Mouse (Mus musculus): ENCODE data around the gene Cyfip2.

Gene Cyfip2

DNA sequence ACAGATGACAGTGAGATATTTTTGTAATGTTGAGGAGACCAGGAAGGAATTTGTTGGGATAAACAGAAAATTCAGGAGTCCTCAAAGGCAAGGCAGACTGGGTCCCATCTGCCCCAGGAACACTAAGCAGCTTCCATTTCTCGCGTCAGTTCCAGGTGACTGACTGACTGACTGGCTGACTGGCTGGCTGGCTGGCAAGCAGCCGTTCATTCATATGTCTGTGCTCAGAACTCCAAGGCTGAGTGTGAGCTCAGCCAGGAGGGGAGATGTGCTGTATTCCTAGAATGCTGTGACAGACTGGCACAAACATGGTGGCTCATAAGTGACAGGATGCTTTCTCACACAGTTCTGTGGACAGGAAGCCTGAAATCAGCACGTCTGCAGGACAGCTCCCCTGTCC, 78.7 kb downstream of the Cyfip2 start:
- DNase-seq (ENCODE audit: low spot score), result no peak

DNA sequence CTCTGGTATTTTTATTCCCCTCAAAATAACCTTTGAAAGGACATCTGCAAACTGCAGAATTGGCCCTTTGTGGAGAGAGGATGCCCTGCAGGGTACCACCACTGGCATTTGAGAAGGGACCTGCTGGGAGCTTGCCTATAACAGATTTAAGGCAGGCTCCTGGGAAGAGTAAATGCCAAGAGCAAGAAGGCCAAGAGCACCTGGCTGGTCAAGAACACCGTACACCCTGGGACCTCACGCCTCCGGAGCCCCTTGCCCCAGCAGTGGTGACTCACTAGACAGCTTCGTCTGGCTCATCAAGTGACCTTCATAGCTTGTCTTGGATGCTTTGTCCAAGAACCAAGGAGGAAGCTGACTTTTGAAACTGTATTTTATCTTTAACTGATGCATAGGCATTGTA, 79.9 kb downstream of the Cyfip2 start:
- DNase-seq (ENCODE audit: low spot score), result no peak

DNA sequence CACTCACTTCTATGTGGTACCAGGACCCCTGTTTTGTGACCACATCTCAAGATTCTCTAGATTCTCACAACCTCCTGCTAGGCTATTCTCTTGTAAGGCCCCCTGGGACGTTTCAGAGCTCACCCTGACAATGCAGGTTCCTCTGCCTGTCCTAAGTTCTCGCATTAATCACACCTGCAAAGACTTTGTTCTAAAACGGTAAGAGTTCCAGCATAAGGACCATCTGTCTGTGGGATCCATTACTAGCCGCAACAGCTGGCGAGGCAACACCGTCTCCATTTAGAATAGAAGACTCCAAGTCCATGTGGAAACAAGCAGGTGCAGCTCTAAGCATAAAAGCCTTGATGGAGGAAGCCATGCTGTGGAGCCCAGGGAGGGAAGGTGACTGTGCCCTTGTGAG, 82.5 kb downstream of the Cyfip2 start:
- no peak for DNase-seq (ENCODE audit: low spot score)

DNA sequence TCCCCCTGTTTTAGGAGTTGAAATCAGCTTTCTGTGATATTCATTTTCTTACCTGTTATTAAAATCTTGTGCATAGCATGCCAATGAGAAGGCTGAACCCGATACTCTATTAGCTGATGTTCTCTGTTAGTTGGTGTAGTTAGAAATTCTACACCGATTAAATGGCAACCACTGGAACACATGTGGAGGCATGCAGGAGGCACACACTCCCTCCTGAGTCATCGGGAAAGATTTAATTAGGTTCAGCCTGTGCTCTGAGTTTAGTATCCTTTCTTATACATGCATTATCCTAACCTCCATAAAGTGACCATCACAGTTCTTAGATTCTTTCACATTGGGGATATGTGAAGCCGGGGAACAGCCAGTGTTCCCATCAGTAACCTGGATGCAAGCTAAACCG, 87.3 kb downstream of the Cyfip2 start:
- no peak for DNase-seq (ENCODE audit: low spot score)

DNA sequence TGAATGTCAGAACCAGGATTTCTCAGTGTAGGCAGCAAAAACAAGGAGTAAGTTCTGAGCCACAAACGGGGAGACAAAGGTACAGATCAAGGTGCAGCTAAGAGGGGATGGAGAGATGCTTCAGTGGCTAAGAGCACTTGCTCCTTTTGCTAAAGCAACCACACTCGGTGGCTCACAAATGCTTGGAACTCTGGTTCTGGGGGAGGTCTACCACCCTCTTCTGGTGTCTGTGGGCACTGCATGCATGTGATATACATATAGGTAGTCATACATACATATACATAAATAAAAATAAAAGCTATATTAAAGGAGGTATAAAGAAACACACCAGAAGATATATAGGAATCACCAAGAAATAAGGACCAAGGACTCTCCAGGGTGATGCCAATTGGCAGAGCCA, 89.1 kb downstream of the Cyfip2 start:
- DNase-seq (ENCODE audit: low spot score), result no peak

DNA sequence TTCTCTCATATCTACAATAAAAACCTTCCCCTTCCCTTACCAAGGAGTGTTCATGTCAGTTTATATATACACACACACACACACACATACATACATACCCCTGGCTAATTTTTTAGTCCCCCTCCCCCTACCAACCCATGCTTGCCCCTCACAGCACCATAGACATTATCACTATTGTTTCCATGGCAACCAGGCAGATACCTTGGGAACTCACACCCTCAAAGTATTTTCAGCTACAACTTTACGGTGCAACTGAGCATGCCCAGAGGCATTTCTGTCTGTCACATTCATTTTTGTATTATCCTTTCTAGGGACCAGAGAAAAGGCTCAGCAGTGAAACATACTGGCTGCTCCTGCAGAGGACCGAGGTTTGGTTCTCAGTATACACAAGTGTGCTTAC, 92.4 kb downstream of the Cyfip2 start:
- DNase-seq (ENCODE audit: low spot score), result no peak

DNA sequence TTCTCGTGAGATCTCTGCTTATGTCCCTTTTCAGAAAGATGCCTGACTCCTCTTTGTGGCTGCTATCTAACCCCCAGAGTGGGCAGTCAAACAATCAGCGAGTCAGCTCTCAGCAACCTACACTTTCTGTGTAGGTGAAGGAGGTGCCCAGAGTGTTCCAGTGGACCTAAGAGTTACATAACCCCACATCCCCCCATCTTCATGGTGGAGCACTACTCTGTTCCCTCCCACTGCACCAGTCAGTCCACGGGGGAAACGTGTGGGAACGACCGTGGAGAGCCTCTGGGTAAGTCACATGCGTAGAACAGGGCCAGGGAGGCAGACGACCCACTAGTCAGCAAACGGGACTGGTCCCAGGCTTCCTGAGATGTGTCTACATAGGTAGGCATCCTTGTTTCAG, 93.3 kb downstream of the Cyfip2 start:
- no peak for DNase-seq (ENCODE audit: low spot score)

DNA sequence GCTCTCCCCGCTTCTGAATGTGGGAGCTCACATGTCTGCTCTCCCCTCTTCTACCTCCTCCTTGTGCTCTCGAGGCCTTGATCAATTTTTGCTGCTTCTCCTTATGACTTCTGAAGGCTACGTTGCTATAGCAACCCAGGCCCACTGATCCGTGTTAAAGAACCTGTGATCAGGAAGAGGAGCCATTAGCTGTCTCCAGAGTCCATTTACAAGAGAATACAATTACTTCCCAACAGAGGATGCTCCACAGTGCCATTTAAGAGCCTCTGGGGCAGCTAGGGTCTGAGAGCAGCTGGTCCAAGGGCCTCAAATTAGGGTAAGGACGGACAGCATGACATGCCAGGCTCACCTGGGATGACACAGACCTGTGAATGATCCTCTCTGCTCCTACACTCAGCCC, 94.1 kb downstream of the Cyfip2 start:
- no peak for DNase-seq (ENCODE audit: low spot score)

DNA sequence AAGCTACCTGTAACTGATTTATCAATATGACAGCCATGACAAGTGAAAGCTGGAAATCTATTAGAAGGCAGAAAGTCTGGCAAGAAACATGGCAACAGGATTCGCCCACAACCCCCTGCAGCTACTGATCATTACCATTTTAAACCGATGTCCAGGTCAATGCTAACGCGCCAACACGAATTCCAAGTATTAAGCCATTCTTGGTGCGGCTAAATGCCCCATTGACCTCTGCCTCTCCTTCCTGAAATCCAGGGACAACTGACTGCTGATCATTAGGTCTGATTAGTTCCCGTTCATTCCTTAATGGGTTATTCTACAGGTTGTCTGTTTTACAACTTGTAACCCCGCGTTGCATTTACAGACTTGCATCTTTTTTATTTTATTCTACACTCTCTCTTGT, 95.0 kb downstream of the Cyfip2 start:
- DNase-seq (ENCODE audit: low spot score), result no peak

DNA sequence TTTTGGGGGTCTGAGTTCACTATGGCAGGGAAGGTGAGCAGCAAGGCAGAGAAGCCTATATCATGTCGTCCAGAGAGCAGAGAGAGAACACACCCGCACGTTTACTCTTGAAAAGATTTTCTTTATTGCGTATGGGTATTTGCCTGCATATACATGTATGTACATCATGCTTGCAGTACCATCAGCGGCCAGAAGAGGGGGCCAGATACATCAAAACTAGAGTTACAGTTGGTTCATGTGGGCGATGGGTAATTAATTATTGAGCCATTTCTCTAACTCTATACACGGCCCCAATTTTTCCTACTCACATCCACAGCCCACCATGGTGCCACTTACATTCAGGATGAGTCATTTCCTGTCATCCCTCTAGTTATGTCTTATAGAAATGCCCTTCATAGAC, 96.0 kb downstream of the Cyfip2 start:
- DNase-seq (ENCODE audit: low spot score), result peak; percentile 56

DNA sequence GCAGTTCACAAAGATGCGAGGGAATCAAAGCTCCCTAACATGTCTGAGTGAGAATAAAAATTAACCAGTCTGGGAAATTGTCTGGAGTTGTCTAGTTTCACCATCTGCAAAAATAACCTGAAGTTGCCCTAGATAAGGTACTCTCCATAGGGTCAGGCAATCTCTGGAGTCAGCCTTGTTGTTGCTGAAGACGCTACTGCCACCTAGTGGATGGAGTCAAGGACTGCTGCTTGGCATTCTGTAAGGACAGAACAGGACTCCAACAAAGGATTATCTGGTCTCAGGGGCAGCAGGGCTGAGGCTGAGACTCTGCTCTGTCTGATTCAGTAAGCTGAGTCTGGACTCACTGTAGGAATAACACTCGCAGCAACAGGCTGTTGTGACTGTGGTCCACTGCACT, 97.3 kb downstream of the Cyfip2 start:
- DNase-seq (ENCODE audit: low spot score), result peak; percentile 56

DNA sequence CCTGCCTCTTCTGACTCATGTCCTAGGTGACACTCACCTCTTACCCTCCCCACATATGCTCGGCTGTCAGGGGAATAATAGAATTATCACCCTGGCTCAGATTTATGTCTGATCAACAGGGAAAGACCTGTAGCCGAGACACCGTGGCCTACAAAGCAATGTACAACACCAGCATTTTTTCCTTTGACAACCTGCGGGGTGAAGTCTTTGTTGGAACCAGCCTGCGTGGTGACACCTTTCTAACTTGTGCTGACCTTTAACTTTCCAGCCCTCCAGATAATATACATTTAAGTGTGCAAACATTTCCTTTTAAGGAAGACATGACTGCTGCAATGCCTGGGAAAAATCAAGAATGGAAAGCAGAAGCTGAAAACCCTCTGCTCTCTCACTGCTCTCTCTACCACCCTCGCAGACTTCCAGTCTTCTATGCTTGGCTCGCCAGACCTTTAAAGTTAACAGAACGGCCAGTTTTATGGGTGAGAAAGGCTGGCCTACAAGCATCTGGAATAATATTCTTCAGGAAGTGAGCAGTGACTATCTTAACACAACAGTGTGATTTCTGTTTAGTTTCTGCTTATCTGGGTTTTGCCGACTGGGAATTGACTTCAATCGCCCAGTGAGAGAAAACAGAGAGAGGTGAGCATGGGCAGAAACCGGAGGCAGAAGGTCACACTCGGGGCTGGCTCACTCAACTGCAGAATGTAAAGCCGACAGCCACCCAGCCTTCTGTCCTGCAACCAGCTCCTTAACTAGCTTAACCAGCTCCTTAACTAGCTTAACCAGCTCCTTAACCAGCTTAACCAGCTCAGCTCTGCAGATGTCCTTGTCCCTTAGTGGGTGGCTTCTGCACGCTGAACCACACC, 98.1 kb downstream of the Cyfip2 start:
- no peak for DNase-seq (ENCODE audit: low spot score)

DNA sequence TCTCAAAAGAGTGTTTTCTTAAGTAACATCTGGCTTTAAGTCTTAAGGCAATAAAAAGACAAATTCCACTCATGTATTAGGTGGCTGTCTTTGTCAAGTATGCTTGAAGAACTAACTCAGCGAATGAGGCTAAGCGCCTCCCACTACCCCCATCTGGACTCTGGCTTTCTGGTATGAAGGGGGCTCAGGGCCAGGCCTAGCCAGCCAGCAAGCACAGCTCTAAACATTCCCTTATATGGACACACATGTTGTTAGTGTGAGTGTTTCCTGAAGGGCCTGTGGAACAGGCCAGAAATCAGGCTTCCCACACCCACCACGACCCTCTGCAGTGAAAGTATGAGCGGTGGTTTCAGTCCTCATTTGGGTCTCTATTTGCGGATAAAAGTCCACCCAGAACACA, 98.8 kb downstream of the Cyfip2 start:
- DNase-seq (ENCODE audit: low spot score), result no peak

DNA sequence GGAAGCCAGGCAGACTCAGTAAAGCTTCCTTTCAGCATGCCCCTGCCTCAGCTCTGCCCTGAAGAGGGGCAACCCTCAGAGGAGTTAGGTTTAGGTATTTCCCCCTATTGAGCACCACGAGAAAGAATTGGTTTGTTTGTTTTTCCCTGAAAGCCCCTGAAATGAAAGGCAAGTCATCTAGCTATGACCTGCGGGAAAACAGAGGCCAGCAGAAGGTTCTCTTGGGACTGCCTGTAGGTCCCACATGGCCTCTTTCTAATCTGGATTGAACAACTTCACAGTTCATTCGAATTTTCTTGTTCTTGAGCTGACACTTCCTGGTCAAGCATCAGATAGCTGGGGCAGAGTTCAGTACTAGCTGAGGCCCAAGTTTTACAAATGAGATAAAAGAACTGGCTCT, 100.8 kb downstream of the Cyfip2 start:
- DNase-seq (ENCODE audit: low spot score), result no peak

DNA sequence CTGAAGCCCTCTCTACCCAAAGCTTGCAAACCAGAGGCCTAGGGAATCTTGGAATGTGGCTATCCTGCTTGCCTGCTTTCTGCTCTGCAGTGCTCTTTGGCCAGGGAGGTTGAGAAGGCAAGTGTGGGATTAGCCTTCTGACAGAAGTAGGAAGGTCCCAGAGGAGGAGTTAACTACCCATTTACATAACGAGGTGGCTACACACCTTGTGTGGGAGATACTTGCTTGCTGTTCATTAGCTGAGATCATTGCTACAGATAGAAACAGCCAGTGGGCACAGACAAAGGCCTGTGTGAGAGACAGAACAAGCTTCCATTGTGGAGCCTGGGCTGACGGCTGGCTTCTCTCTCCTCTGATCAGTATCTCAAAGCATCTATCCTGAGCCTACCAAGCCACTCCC, 102.8 kb downstream of the Cyfip2 start:
- no peak for DNase-seq (ENCODE audit: low spot score)

DNA sequence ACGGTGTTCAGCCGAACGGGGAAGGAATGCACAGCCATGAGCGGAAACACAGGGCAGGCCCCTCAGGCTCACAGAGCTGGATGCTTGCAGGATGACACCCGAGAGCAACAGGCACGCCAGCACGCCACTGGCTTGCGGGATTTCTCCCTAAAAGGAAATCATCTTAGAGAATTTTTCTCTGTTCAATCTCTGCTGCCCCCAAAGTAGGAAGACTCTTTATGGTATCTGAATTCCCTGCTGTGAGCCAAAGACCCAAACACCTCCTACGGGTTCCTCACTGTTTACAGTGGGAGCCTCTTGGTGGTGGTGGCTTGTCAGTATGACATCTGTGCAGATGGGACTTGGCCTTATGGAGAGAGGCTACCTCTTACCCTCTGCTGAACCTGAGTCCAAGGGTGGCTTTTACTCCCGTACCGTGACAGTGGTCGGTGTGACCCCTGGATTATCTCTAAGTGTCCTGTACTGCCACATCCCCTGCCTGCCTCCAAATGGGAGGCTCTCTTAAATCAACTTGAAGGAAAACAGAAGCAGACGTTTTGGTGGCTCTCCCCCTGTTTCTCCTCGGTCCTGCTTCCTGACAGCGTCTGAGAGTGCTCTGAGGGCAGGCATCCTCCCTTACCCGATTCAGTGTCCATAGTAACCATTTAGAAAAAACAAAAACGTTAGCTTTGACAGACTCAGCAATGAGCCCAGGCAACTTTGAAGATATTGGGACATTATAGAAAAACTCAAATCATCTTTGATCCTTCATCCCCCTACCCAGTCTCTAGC, 106.8 kb downstream of the Cyfip2 start:
- no peak for DNase-seq (ENCODE audit: low spot score)

DNA sequence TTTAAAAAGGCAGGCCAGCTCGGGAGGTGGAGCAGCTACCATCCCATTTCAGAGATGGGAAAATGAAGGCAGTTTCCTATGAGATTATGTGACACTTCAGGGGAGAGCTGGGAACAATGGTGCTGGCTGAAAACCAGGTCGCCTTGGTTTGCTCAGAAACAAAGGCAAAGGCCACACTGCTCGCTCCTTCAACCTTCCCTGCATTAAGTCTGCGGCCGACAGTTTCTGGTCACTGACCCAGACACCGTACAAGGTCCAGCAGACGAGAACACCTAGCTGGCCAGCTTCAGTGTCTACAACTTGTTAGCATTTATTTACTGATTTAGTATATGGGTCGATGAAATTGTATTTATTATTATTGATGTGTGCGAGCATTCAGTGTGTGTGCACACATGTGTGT, 107.8 kb downstream of the Cyfip2 start:
- DNase-seq (ENCODE audit: low spot score), result no peak

DNA sequence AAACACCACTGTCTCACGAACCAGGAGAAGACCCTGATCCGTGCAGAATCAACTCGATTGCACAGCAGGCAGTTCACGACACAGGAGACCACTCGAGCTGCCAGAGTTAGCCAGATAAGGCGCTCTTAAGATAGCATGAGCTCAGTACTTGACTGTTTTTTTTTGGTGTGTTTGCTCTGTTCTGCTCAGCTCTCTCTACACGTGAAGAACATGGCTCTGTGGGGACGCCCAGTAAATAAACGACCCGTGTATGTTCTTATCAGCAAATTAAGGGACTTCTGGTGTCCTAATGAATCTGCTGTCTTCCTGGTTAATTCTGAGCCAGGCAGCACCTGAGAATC, 110.1 kb downstream of the Cyfip2 start:
- no peak for DNase-seq (ENCODE audit: low spot score)

DNA sequence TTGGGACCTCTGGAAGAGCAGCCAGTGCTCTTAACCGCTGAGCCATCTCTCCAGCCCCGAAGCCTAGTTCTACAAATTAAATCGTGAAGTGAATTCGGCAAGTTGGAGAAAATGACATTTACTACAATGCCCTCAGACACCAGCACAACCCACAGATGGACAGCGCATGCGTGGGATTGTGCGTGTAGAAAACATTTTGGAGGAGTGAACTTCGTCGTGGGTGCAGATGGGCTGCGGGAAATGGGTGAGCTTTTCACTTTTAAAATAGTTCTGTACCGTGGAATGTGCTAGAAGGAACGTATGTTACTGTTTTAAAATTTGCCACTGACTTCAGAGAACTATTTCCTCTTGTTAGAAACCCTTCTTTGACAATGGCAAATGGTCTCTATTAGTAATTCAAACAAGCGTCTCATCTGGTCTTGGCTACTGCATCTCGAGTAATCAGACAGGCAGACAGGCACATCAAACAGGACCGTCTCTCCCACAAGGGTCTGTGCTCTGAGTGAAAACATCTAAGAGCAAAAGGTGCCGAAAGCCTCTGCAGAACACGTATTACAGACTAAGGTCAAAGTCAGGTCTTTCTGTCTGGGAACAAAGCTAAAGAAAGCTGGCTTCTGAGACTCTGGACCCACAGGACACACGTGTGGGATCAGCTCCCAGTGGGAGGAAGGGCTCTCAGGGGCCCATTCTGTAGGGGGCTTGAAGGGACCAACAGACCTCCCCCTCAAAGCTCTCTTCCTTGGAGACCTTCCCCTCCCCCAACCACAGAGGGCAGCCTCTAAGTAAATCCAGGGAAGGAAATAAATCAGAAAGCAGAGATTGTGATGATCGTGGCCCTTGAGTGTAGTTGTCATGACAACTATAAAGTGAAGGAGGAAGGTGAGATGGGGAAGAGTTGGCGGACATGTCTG, 110.8 kb downstream of the Cyfip2 start:
- no peak for DNase-seq (ENCODE audit: low spot score)

DNA sequence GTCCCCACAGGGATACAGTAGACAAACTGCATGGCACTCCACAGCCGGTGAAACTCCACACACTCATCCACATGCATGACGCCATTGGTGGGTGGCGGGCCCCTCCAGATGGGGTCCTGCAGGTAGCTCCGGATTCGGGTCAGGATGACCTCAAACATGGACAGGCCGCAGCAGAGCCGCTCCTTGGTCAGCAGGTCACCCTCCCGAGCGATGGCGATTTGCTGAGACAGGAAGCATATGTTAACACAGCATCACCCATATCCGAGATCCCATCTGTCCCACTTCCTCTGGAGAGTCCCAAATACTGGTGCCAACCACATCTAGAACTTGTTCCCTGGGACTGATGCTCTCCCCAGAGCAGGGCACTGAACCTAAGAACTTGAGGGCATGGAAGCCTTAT, 112.0 kb downstream of the Cyfip2 start:
- DNase-seq (ENCODE audit: low spot score), result no peak

DNA sequence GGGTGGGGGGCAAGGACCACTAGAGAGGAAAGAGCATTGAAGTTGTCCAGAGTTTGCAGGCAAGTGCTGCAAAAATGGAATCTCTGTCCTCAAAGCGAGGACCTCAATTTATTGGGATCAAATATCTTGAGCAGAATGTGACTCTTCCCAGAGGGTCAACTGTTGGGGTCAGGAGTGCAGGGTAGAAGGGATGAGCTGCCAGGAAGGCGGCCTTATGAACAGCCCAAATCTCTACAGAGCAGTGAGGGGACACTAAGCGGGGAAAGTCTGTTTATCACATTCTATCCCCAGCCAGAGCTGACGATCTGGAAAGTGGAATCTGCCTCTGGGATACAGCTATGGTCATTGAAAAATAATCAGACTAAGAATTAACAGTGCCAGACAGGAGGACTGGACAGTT, 118.5 kb downstream of the Cyfip2 start:
- DNase-seq (ENCODE audit: low spot score), result no peak

DNA sequence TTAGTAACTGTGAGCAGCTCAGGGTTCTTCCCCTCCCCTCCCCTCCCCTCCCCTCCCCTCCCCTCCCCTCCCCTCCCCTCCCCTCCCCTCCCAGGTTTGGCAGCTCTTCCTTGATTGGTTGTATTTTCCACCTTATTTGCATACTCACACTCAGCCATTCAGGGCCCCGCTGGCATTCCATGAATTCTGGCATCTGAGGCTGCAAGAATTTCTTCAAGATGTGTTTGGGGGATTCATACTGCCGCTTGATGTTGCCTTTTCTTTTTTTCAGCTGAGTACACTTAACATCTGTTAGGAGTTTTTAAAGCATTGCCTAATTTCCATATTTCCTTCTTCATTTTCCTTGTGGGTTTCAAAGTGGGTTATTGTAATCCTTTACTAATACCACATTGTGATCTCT, 124.4 kb downstream of the Cyfip2 start:
- no peak for DNase-seq (ENCODE audit: low spot score)

DNA sequence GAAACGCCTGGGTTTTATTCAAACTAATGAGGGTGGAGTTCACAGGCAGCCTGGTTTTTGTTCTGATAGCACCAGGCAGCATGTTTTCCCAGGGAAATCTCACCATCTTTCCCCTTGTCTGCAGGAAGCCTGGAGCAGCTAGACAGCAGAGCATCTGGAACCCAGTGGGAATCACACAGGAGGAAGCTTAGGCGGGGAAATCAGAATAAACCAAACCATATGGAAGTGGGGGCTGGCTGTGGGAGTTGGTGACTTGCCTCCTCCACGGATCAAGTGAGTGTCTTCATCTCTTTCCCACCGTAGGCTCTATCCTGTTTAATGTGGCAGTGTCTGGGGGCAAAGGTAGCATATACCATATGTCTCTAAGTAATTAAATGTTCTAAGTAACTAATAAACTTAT, 127.2 kb downstream of the Cyfip2 start:
- no peak for DNase-seq (ENCODE audit: low spot score)
